Mouse (Mus musculus): ENCODE measurements around the gene Erich2. TPM values are rescaled to one million over a fixed set of nuclear protein-coding genes. Genes with fewer than 3 reads are reported as not detected.

Gene Erich2
- total RNA-seq (2021), result not detected
- polyA plus RNA-seq (2012; rRNA removed), result 1.0 TPM in 1 of 2 replicates, not detected in the other
- long read RNA-seq, result 0 reads

- WGBS, result 18% methylated on average over 10 of the region's 10 CpGs
- Histone ChIP-seq H3K27me3 (ENCODE audit: control insufficient read depth, insufficient read depth, low read length) (0 out of 2 replicates have a peak, but pooled peaks cover 1% of the 10 kb centered on the region), H3K9ac (ENCODE audit: low read depth, low read length) (peak within 1 kb of the TSS; percentile 55), H3K79me2 (replicated peaks; ENCODE audit: control insufficient read depth, insufficient read depth, low read length) (no peaks in the 10 kb centered on the region), H3K4me3 (peak within 1 kb of the TSS; percentile 51), H3K27ac (no peak within 1 kb of the TSS), H3K4me1 (ENCODE audit: control insufficient read depth, insufficient read depth, low read length) (no peaks in the 10 kb centered on the region), H3K36me3 (ENCODE audit: control insufficient read depth, insufficient read depth, low read length) (no peaks in the 10 kb centered on the region)
- intact Hi-C loops (cut with DNase I), result no loop called here
- TF ChIP-seq CTCF (IDR thresholded peaks at IDR 0.05) (no peak), EP300 (IDR thresholded peaks at IDR 0.05; ENCODE audit: insufficient read depth, low read depth, low read length) (no peak), POLR2A (IDR thresholded peaks at IDR 0.05; ENCODE audit: insufficient read depth, low read depth, low read length) (no peak)
- no peak for DNase-seq
These were observed at the start of gene Erich2 for GRCm38 (mm10) chr2:70508496-70508895. TSS of gene Erich2 (plus strand) at chr2:70508819.

- Histone ChIP-seq H3K4me3 (no peak overlapping the region), H3K9ac (ENCODE audit: low read depth, low read length) (no peak overlapping the region), H3K36me3 (ENCODE audit: control insufficient read depth, insufficient read depth, low read length) (no peaks in the 10 kb centered on the region), H3K4me1 (ENCODE audit: control insufficient read depth, insufficient read depth, low read length) (no peaks in the 10 kb centered on the region), H3K79me2 (replicated peaks; ENCODE audit: control insufficient read depth, insufficient read depth, low read length) (no peaks in the 10 kb centered on the region), H3K27ac (no peak overlapping the region), H3K27me3 (ENCODE audit: control insufficient read depth, insufficient read depth, low read length) (0 out of 2 replicates have a peak, but pooled peaks cover 1% of the 10 kb centered on the region)
- no peak for DNase-seq
- WGBS, result 84% methylated on average over 1 of the region's 1 CpGs
- intact Hi-C loops (cut with DNase I), result no loop called here
- TF ChIP-seq EP300 (IDR thresholded peaks at IDR 0.05; ENCODE audit: insufficient read depth, low read depth, low read length), result no peak
- no peak for TF ChIP-seq CTCF (IDR thresholded peaks at IDR 0.05)
- TF ChIP-seq POLR2A (IDR thresholded peaks at IDR 0.05; ENCODE audit: insufficient read depth, low read depth, low read length), result no peak
These were observed 45.0 kb upstream of the Erich2 start for GRCm38 (mm10) chr2:70463606-70464005.

GRCm38 (mm10) chr2:70471136-70471535 lies 37.5 kb upstream of the Erich2 start:
- 48% methylated on average over 5 of the region's 5 CpGs for WGBS
- no peaks in the 10 kb centered on the region for H3K36me3 ChIP-seq (ENCODE audit: control insufficient read depth, insufficient read depth, low read length)
- H3K27me3 ChIP-seq (ENCODE audit: control insufficient read depth, insufficient read depth, low read length), result peaks cover 19% of the 10 kb centered on the region
- no peak overlapping the region for H3K4me3 ChIP-seq
- no peak overlapping the region for H3K9ac ChIP-seq (ENCODE audit: low read depth, low read length)
- intact Hi-C loops (cut with DNase I), result no loop called here
- no peak for TF ChIP-seq EP300 (IDR thresholded peaks at IDR 0.05; ENCODE audit: insufficient read depth, low read depth, low read length)
- TF ChIP-seq CTCF (IDR thresholded peaks at IDR 0.05), result no peak
- no peak for TF ChIP-seq POLR2A (IDR thresholded peaks at IDR 0.05; ENCODE audit: insufficient read depth, low read depth, low read length)
- no peak overlapping the region for H3K27ac ChIP-seq
- H3K79me2 ChIP-seq (replicated peaks; ENCODE audit: control insufficient read depth, insufficient read depth, low read length), result no peaks in the 10 kb centered on the region
- DNase-seq, result no peak
- H3K4me1 ChIP-seq (ENCODE audit: control insufficient read depth, insufficient read depth, low read length), result no peaks in the 10 kb centered on the region; the same call in 1 of the 2 replicates

GRCm38 (mm10) chr2:70471861-70472620 lies 36.6 kb upstream of the Erich2 start:
- H3K27ac ChIP-seq, result no peak overlapping the region
- no peak overlapping the region for H3K9ac ChIP-seq (ENCODE audit: low read depth, low read length)
- no peaks in the 10 kb centered on the region for H3K36me3 ChIP-seq (ENCODE audit: control insufficient read depth, insufficient read depth, low read length)
- H3K27me3 ChIP-seq (ENCODE audit: control insufficient read depth, insufficient read depth, low read length), result peaks cover 27% of the 10 kb centered on the region
- 2% methylated on average over 48 of the region's 48 CpGs for WGBS
- intact Hi-C loops (cut with DNase I), result no loop called here
- no peaks in the 10 kb centered on the region for H3K79me2 ChIP-seq (replicated peaks; ENCODE audit: control insufficient read depth, insufficient read depth, low read length)
- DNase-seq, result peak; percentile 8 to 21
- no peak overlapping the region for H3K4me3 ChIP-seq
- H3K4me1 ChIP-seq (ENCODE audit: control insufficient read depth, insufficient read depth, low read length), result no peaks in the 10 kb centered on the region; the same call in 1 of the 2 replicates
- TF ChIP-seq CTCF (IDR thresholded peaks at IDR 0.05) (no peak), POLR2A (IDR thresholded peaks at IDR 0.05; ENCODE audit: insufficient read depth, low read depth, low read length) (no peak), EP300 (IDR thresholded peaks at IDR 0.05; ENCODE audit: insufficient read depth, low read depth, low read length) (no peak)

- TF ChIP-seq CTCF (IDR thresholded peaks at IDR 0.05) (no peak), POLR2A (IDR thresholded peaks at IDR 0.05; ENCODE audit: insufficient read depth, low read depth, low read length) (no peak), EP300 (IDR thresholded peaks at IDR 0.05; ENCODE audit: insufficient read depth, low read depth, low read length) (no peak)
- 15% methylated on average over 13 of the region's 13 CpGs for WGBS
- no peaks in the 10 kb centered on the region for H3K36me3 ChIP-seq (ENCODE audit: control insufficient read depth, insufficient read depth, low read length)
- no peaks in the 10 kb centered on the region for H3K27me3 ChIP-seq (ENCODE audit: control insufficient read depth, insufficient read depth, low read length)
- H3K79me2 ChIP-seq (replicated peaks; ENCODE audit: control insufficient read depth, insufficient read depth, low read length), result no peaks in the 10 kb centered on the region
- no peak overlapping the region for H3K27ac ChIP-seq
- H3K4me3 ChIP-seq, result no peak overlapping the region
- peaks cover 2% of the 10 kb centered on the region; the same call in 1 of the 2 replicates for H3K4me1 ChIP-seq (ENCODE audit: control insufficient read depth, insufficient read depth, low read length)
- intact Hi-C loops (cut with DNase I), result no loop called here
- DNase-seq, result no peak
- H3K9ac ChIP-seq (ENCODE audit: low read depth, low read length), result no peak overlapping the region
These were observed 10.8 kb upstream of the Erich2 start for GRCm38 (mm10) chr2:70497715-70498318.

GRCm38 (mm10) chr2:70503436-70503835 lies 5.2 kb upstream of the Erich2 start:
- no peak for DNase-seq
- H3K27ac ChIP-seq, result no peak overlapping the region
- 0 out of 2 replicates have a peak, but pooled peaks cover 1% of the 10 kb centered on the region for H3K27me3 ChIP-seq (ENCODE audit: control insufficient read depth, insufficient read depth, low read length)
- no peaks in the 10 kb centered on the region for H3K4me1 ChIP-seq (ENCODE audit: control insufficient read depth, insufficient read depth, low read length)
- H3K4me3 ChIP-seq, result no peak overlapping the region
- 62% methylated on average over 10 of the region's 10 CpGs for WGBS
- intact Hi-C loops (cut with DNase I), result no loop called here
- no peaks in the 10 kb centered on the region for H3K36me3 ChIP-seq (ENCODE audit: control insufficient read depth, insufficient read depth, low read length)
- H3K79me2 ChIP-seq (replicated peaks; ENCODE audit: control insufficient read depth, insufficient read depth, low read length), result no peaks in the 10 kb centered on the region
- TF ChIP-seq CTCF (IDR thresholded peaks at IDR 0.05) (no peak), POLR2A (IDR thresholded peaks at IDR 0.05; ENCODE audit: insufficient read depth, low read depth, low read length) (no peak), EP300 (IDR thresholded peaks at IDR 0.05; ENCODE audit: insufficient read depth, low read depth, low read length) (no peak)
- no peak overlapping the region for H3K9ac ChIP-seq (ENCODE audit: low read depth, low read length)
